7 mouse cellular contexts compared by ENCODE assay signal in genomic region chr10:80695801-80696501, GRCm38 (mm10). TPM values are rescaled to one million over a fixed set of nuclear protein-coding genes. Genes with fewer than 3 reads are reported as not detected.
A peak's percentile ranks its signal among the peaks of the same experiment; 100 is the strongest.
DNase-seq lines count a peak whose midpoint lies in the region; ATAC-seq and TF ChIP-seq lines count a peak whose summit lies in the region.

No protein-coding gene starts in this region.

- DNase-seq in lung, embryonic 14.5 days: peak; percentile 22
- no peak for DNase-seq in lung, postnatal 14 days
- DNase-seq in induced T-regulatory cell, adult 2 months (ENCODE audit: low read depth): peak; percentile 91
- peak; percentile 78 for DNase-seq in lung, postnatal 0 days (ENCODE audit: low spot score)
- DNase-seq in thymus, postnatal 25 days: peak; percentile 63
- no peak for DNase-seq in cerebellum, adult 18-20 months
- DNase-seq in kidney, postnatal 25 days: no peak

- H3K36me3 ChIP-seq in lung, embryonic 14.5 days (ENCODE audit: insufficient read depth): peaks cover 22% of the 10 kb centered on the region; the same call in 1 of the 2 replicates
- no peaks in the 10 kb centered on the region for H3K36me3 ChIP-seq in lung, postnatal 0 days (ENCODE audit: insufficient read depth, low read length)

- no peak for TF ChIP-seq CTCF in lung, embryonic 14.5 days (IDR thresholded peaks at IDR 0.05; ENCODE audit: low read depth)
- TF ChIP-seq CTCF in lung, postnatal 0 days (IDR thresholded peaks at IDR 0.05): no peak

- no peak for ATAC-seq in lung, embryonic 14.5 days (ENCODE audit: insufficient read depth)
- ATAC-seq in lung, postnatal 0 days: peak; percentile 47

- peak overlapping the region; percentile 65 for H3K27ac ChIP-seq in lung, embryonic 14.5 days (ENCODE audit: low read depth)
- H3K27ac ChIP-seq in lung, postnatal 0 days (ENCODE audit: low read length): peak overlapping the region; percentile 85

- peak; percentile 30; the same call in 1 of the 2 replicates for TF ChIP-seq EP300 in lung, postnatal 0 days (IDR thresholded peaks at IDR 0.05)

- H3K27me3 ChIP-seq in lung, embryonic 14.5 days (ENCODE audit: insufficient read depth, low read length): no peaks in the 10 kb centered on the region
- H3K27me3 ChIP-seq in lung, postnatal 0 days (replicated peaks; ENCODE audit: insufficient read depth, low read length): no peaks in the 10 kb centered on the region

- H3K4me3 ChIP-seq in lung, embryonic 14.5 days (ENCODE audit: low read depth, low read length): no peak overlapping the region
- no peak overlapping the region for H3K4me3 ChIP-seq in lung, postnatal 0 days (ENCODE audit: low read depth, low read length)

- H3K9me3 ChIP-seq in lung, embryonic 14.5 days (ENCODE audit: low read depth, low read length): no peaks in the 10 kb centered on the region
- H3K9me3 ChIP-seq in lung, postnatal 0 days (ENCODE audit: low read length): no peaks in the 10 kb centered on the region

- H3K4me2 ChIP-seq in lung, embryonic 14.5 days: no peak overlapping the region
- H3K4me2 ChIP-seq in lung, postnatal 0 days (replicated peaks; ENCODE audit: low read depth, low read length): 0 out of 2 replicates have a peak overlapping the region, but pooled peaks have one; percentile 0

- peaks cover 22% of the 10 kb centered on the region for H3K4me1 ChIP-seq in lung, embryonic 14.5 days (ENCODE audit: insufficient read depth)
- H3K4me1 ChIP-seq in lung, postnatal 0 days (ENCODE audit: insufficient read depth, low read depth, low read length): peaks cover 23% of the 10 kb centered on the region

- WGBS in lung, embryonic 14.5 days: 49% methylated on average over 10 of the region's 10 CpGs
- 37% methylated on average over 10 of the region's 10 CpGs for WGBS in lung, postnatal 0 days

- H3K9ac ChIP-seq in lung, embryonic 14.5 days: no peak overlapping the region; the same call in 1 of the 2 replicates
- H3K9ac ChIP-seq in lung, postnatal 0 days (replicated peaks; ENCODE audit: low read depth): peak overlapping the region; percentile 16; the same call in 1 of the 2 replicates

RNA-seq across cellular contexts. Expression of gene Mob3a, which starts 5.8 kb away (rescaled TPM):
- polyA plus RNA-seq in lung, embryonic 14.5 days (2014; fragmentation: Nextera tagmentation; extraction: Ambion mirVana): 35.1 and 40.3 TPM in 2 replicates
- 32.6 and 37.0 TPM in 2 replicates for polyA plus RNA-seq in lung, postnatal 0 days (2015; fragmentation: Nextera tagmentation; extraction: Ambion mirVana)

RNA-seq across cellular contexts. Expression of gene Izumo4, which starts 6.0 kb away (rescaled TPM):
- polyA plus RNA-seq in lung, embryonic 14.5 days (2014; fragmentation: Nextera tagmentation; extraction: Ambion mirVana): 6.7 and 7.3 TPM in 2 replicates
- 28.7 and 28.8 TPM in 2 replicates for polyA plus RNA-seq in lung, postnatal 0 days (2015; fragmentation: Nextera tagmentation; extraction: Ambion mirVana)

RNA-seq across cellular contexts. Expression of gene Mknk2, which starts 18.0 kb away (rescaled TPM):
- 102 and 110 TPM in 2 replicates for polyA plus RNA-seq in lung, embryonic 14.5 days (2014; fragmentation: Nextera tagmentation; extraction: Ambion mirVana)
- 92.2 and 103 TPM in 2 replicates for polyA plus RNA-seq in lung, postnatal 0 days (2015; fragmentation: Nextera tagmentation; extraction: Ambion mirVana)

RNA-seq across cellular contexts. Expression of gene Btbd2, which starts 39.1 kb away (rescaled TPM):
- polyA plus RNA-seq in lung, embryonic 14.5 days (2014; fragmentation: Nextera tagmentation; extraction: Ambion mirVana): 82.5 and 101 TPM in 2 replicates
- 41.7 and 42.9 TPM in 2 replicates for polyA plus RNA-seq in lung, postnatal 0 days (2015; fragmentation: Nextera tagmentation; extraction: Ambion mirVana)

RNA-seq across cellular contexts. Expression of gene Ap3d1, which starts 46.1 kb away (rescaled TPM):
- 62.0 and 69.6 TPM in 2 replicates for polyA plus RNA-seq in lung, embryonic 14.5 days (2014; fragmentation: Nextera tagmentation; extraction: Ambion mirVana)
- 49.3 and 58.2 TPM in 2 replicates for polyA plus RNA-seq in lung, postnatal 0 days (2015; fragmentation: Nextera tagmentation; extraction: Ambion mirVana)

Comparison
In these comparisons a context has a peak if more than half of its experiments do, and no peak if none do; other contexts are left out.
1. DNase-seq: peak in lung, embryonic 14.5 days (single experiment), induced T-regulatory cell, adult 2 months (single experiment), lung, postnatal 0 days (single experiment) and thymus, postnatal 25 days (single experiment); none in lung, postnatal 14 days (single experiment), cerebellum, adult 18-20 months (0 of 2) and kidney, postnatal 25 days (0 of 2).